Mouse (Mus musculus) liver, postnatal 0 days (tissue): ENCODE measurements around the gene Dnah2. TPM values are rescaled to one million over a fixed set of nuclear protein-coding genes. Genes with fewer than 3 reads are reported as not detected.

Experiments used
- ATAC-seq: fragments of 200-750 bp; cut with Nextera tagmentation; 2 replicates; pipeline ENCODE4 v1.8.0; 2017; ENCODE audit warnings: mild to moderate bottlenecking, moderate library complexity
- DNase-seq: peaks from one replicate; pipeline ENCODE4 v3.0.0-alpha.2; 2016
- H3K27ac ChIP-seq: fragments of 300-500 bp; sonication (generic); 2 replicates; pipeline ENCODE4 v1.5.1; 2014; ENCODE audit warnings: antibody characterized with exemption, moderate library complexity, mild to moderate bottlenecking, low read depth
- H3K27me3 ChIP-seq: fragments of 300-500 bp; sonication (generic); 2 replicates; pipeline ENCODE4 v1.6.1; 2014; ENCODE audit warnings: low read length, control low read depth, mixed read lengths; ENCODE audit not compliant: insufficient read depth
- H3K36me3 ChIP-seq: fragments of 300-500 bp; sonication (generic); replicated peaks from 2 replicates; pipeline ENCODE4 v1.6.1; 2014; ENCODE audit warnings: mild to moderate bottlenecking, control low read depth, low read length, moderate library complexity, mixed read lengths; ENCODE audit not compliant: insufficient read depth
- H3K4me1 ChIP-seq: fragments of 300-500 bp; sonication (generic); 2 replicates; pipeline ENCODE4 v1.6.1; 2014; ENCODE audit warnings: antibody characterized with exemption, mild to moderate bottlenecking, control low read depth; ENCODE audit not compliant: insufficient read depth
- H3K4me2 ChIP-seq: fragments of 300-500 bp; sonication (generic); 2 replicates; pipeline ENCODE4 v1.6.1; 2014; ENCODE audit warnings: low read depth, mild to moderate bottlenecking, low read length, moderate library complexity, mixed read lengths
- H3K4me3 ChIP-seq: fragments of 300-500 bp; sonication (generic); 2 replicates; pipeline ENCODE4 v1.5.1; 2014; ENCODE audit warnings: low read depth, low read length
- H3K9ac ChIP-seq: fragments of 300-500 bp; sonication (generic); replicated peaks from 2 replicates; pipeline ENCODE4 v1.6.1; 2014; ENCODE audit warnings: mild to moderate bottlenecking, moderate library complexity
- H3K9me3 ChIP-seq: fragments of 300-500 bp; sonication (generic); 2 replicates; pipeline ENCODE4 v1.6.1; 2016; ENCODE audit warnings: mild to moderate bottlenecking, control low read depth, low read length, mixed read lengths
- CTCF ChIP-seq: sonication (generic); IDR thresholded peaks from 2 replicates; pipeline ENCODE4 v1.5.1; 2016; ENCODE audit warnings: antibody characterized with exemption, low read depth
- EP300 ChIP-seq: IDR thresholded peaks from 2 replicates; pipeline ENCODE4 v1.6.1; 2016; ENCODE audit warnings: antibody characterized with exemption, low read depth, mild to moderate bottlenecking
- WGBS: fragments of 180-500 bp; shearing (Covaris S2); extraction: QIAGEN DNeasy Blood & Tissue Kit; methylation state at CpG from one replicate; pipeline ENCODE4 v1.1.7; 2014; ENCODE audit not compliant: insufficient replicate concordance; 5-methylcytosine and 5-hydroxymethylcytosine counted together
- microRNA-seq: library from miRNA; unstranded; fragments of <30 nt; microRNA quantifications from one replicate; pipeline ENCODE4, GENCODE M21; 2016
- polyA plus RNA-seq: library from polyadenylated mRNA; unstranded; fragments of >200 nt; fragmentation: Nextera tagmentation; extraction: Ambion mirVana; gene quantifications from 2 replicates; pipeline ENCODE4 v1.2.1, GENCODE M21; 2015

Dnah2 gene
- polyA plus RNA-seq, 1 experiment from 2014 or later = 0.04 TPM

GRCm38 (mm10) chr11:69372056-69372779 is 176.7 kb downstream of the Dnah2 start:
- Histone ChIP-seq H3K27me3 (peaks cover 17% of the 10 kb centered on the region), H3K9ac (no peak overlapping the region; the same call in 1 of the 2 replicates), H3K36me3 (no peaks in the 10 kb centered on the region), H3K9me3 (no peaks in the 10 kb centered on the region), H3K27ac (peak overlapping the region; percentile 55), H3K4me2 (peak overlapping the region; percentile 65), H3K4me1 (peaks cover 30% of the 10 kb centered on the region), H3K4me3 (no peak overlapping the region)
- TF ChIP-seq EP300 (no peak), CTCF (no peak)
- DNase-seq (no peak), ATAC-seq (no peak)
- 50% methylated on average over 12 of the region's 12 CpGs for WGBS

GRCm38 (mm10) chr11:69371601-69372000 is 177.3 kb downstream of the Dnah2 start:
- Histone ChIP-seq H3K27ac (no peak overlapping the region), H3K4me2 (no peak overlapping the region), H3K27me3 (peaks cover 20% of the 10 kb centered on the region), H3K4me3 (no peak overlapping the region), H3K9ac (no peak overlapping the region), H3K9me3 (no peaks in the 10 kb centered on the region), H3K4me1 (peaks cover 36% of the 10 kb centered on the region), H3K36me3 (no peaks in the 10 kb centered on the region)
- ATAC-seq (no peak), DNase-seq (no peak)
- TF ChIP-seq CTCF = no peak
- WGBS = 73% methylated on average over 12 of the region's 12 CpGs

- TF ChIP-seq EP300 (no peak), CTCF (no peak)
- no peak overlapping the region for H3K27ac ChIP-seq
- ATAC-seq (no peak), DNase-seq (no peak)
- H3K4me1 ChIP-seq = peaks cover 41% of the 10 kb centered on the region
- no peaks in the 10 kb centered on the region for H3K36me3 ChIP-seq
- H3K9ac ChIP-seq = no peak overlapping the region
- no peak overlapping the region for H3K4me3 ChIP-seq
- WGBS = 34% methylated on average over 8 of the region's 9 CpGs
- H3K4me2 ChIP-seq = no peak overlapping the region
- no peaks in the 10 kb centered on the region for H3K9me3 ChIP-seq
- H3K27me3 ChIP-seq = peaks cover 20% of the 10 kb centered on the region
These were observed 178.1 kb downstream of the Dnah2 start for GRCm38 (mm10) chr11:69370817-69371215.

Small RNA genes lying within 50 kb of the gene (microRNA-seq; reads per million reads assigned to microRNA genes)
- not detected for gene Gm27493

Other genes starting within 250 kb of the Dnah2 start
- gene Cntrob, start 225.3 kb downstream of the Dnah2 start, polyA plus RNA-seq = 4.1 and 5.6 TPM in 2 replicates
- 71.5 and 72.0 TPM in 2 replicates for gene Trappc1, start 225.1 kb downstream of the Dnah2 start, polyA plus RNA-seq
- 0.20 TPM in 2 replicates for gene Kcnab3, start 222.9 kb downstream of the Dnah2 start, polyA plus RNA-seq
- gene Rnf227, start 208.6 kb downstream of the Dnah2 start, polyA plus RNA-seq = 0.87 and 1.3 TPM in 2 replicates
- 7.8 and 8.7 TPM in 2 replicates for gene Chd3, start 179.7 kb downstream of the Dnah2 start, polyA plus RNA-seq
- gene Naa38, start 153.6 kb downstream of the Dnah2 start, polyA plus RNA-seq = 83.7 and 83.9 TPM in 2 replicates
- gene Cyb5d1, start 153.5 kb downstream of the Dnah2 start, polyA plus RNA-seq = 4.7 and 5.4 TPM in 2 replicates
- 12.3 and 14.0 TPM in 2 replicates for gene Tmem88, start 150.9 kb downstream of the Dnah2 start, polyA plus RNA-seq
- 7.4 and 8.2 TPM in 2 replicates for gene Kdm6b, start 135.4 kb downstream of the Dnah2 start, polyA plus RNA-seq
- 0.19 and 0.20 TPM in 2 replicates for gene Efnb3, start 11.1 kb upstream of the Dnah2 start, polyA plus RNA-seq
- gene Wrap53, start 31.1 kb upstream of the Dnah2 start, polyA plus RNA-seq = 8.1 and 10.0 TPM in 2 replicates
- gene Trp53, start 31.2 kb upstream of the Dnah2 start, polyA plus RNA-seq = 32.6 and 33.5 TPM in 2 replicates
- gene Atp1b2, start 56.8 kb upstream of the Dnah2 start, polyA plus RNA-seq = 4.0 and 5.3 TPM in 2 replicates
- 4.3 and 4.7 TPM in 2 replicates for gene Shbg, start 68.8 kb upstream of the Dnah2 start, polyA plus RNA-seq
- gene Sat2, start 72.9 kb upstream of the Dnah2 start, polyA plus RNA-seq = 15.2 and 18.7 TPM in 2 replicates
- 6.8 TPM in 2 replicates for gene Fxr2, start 83.9 kb upstream of the Dnah2 start, polyA plus RNA-seq
- 0.13 TPM in 1 of 2 replicates, not detected in the other for gene Sox15, start 106.2 kb upstream of the Dnah2 start, polyA plus RNA-seq
- gene Mpdu1, start 113.5 kb upstream of the Dnah2 start, polyA plus RNA-seq = 36.9 and 41.0 TPM in 2 replicates
- 30.1 and 32.5 TPM in 2 replicates for gene Cd68, start 117.0 kb upstream of the Dnah2 start, polyA plus RNA-seq
- gene Eif4a1, start 123.3 kb upstream of the Dnah2 start, polyA plus RNA-seq = 199 and 203 TPM in 2 replicates
- gene Senp3, start 133.0 kb upstream of the Dnah2 start, polyA plus RNA-seq = 14.5 and 15.2 TPM in 2 replicates
- 0.46 and 0.83 TPM in 2 replicates for gene Tnfsf13, start 136.7 kb upstream of the Dnah2 start, polyA plus RNA-seq
- gene Tnfsf12, start 146.7 kb upstream of the Dnah2 start, polyA plus RNA-seq = 2.8 and 3.6 TPM in 2 replicates
- 1.1 and 1.4 TPM in 2 replicates for gene Tnfsfm13, start 147.0 kb upstream of the Dnah2 start, polyA plus RNA-seq
- 6.6 and 6.8 TPM in 2 replicates for gene Polr2a, start 209.5 kb upstream of the Dnah2 start, polyA plus RNA-seq
- gene Slc35g3, start 212.9 kb upstream of the Dnah2 start, polyA plus RNA-seq = not detected in 2 replicates
- 0.67 and 0.75 TPM in 2 replicates for gene Zbtb4, start 216.8 kb upstream of the Dnah2 start, polyA plus RNA-seq
- gene Chrnb1, start 246.8 kb upstream of the Dnah2 start, polyA plus RNA-seq = 0.73 and 0.76 TPM in 2 replicates